Mouse (Mus musculus) neural tube, embryonic 14.5 days (tissue): ENCODE measurements around the gene Nusap1. TPM values are rescaled to one million over a fixed set of nuclear protein-coding genes. Genes with fewer than 3 reads are reported as not detected.
A peak's percentile ranks its signal among the peaks of the same experiment; 100 is the strongest.
"Not testable (repeated sequence)": the region's sequence is repeated elsewhere in the genome, so short reads cannot be mapped to it uniquely, and the experiment has no call there.

ENCODE experiments used
- ATAC-seq: fragments of 200-750 bp; cut with Nextera tagmentation; 2 replicates; pipeline ENCODE4 v1.8.0; 2017; ENCODE audit warnings: low read depth, mild to moderate bottlenecking, moderate TSS enrichment, moderate library complexity
- H3K27ac ChIP-seq: fragments of 300-500 bp; sonication (generic); 2 replicates; pipeline ENCODE4 v1.5.1; 2014; ENCODE audit warnings: low read depth, mild to moderate bottlenecking, control low read depth, low read length, moderate library complexity, mixed read lengths
- H3K27me3 ChIP-seq: fragments of 300-500 bp; sonication (generic); 2 replicates; pipeline ENCODE4 v1.6.1; 2014; ENCODE audit warnings: low read length; ENCODE audit not compliant: control insufficient read depth, insufficient read depth
- H3K36me3 ChIP-seq: fragments of 300-500 bp; sonication (generic); 2 replicates; pipeline ENCODE4 v1.6.1; 2014; ENCODE audit warnings: low read length, mixed read lengths; ENCODE audit not compliant: control insufficient read depth, insufficient read depth
- H3K4me1 ChIP-seq: fragments of 300-500 bp; sonication (generic); 2 replicates; pipeline ENCODE4 v1.6.1; 2014; ENCODE audit warnings: low read length; ENCODE audit not compliant: control insufficient read depth, insufficient read depth
- H3K4me2 ChIP-seq: fragments of 300-500 bp; sonication (generic); 2 replicates; pipeline ENCODE4 v1.6.1; 2014; ENCODE audit warnings: mild to moderate bottlenecking, low read depth, low read length, control low read depth
- H3K4me3 ChIP-seq: fragments of 300-500 bp; sonication (generic); 2 replicates; pipeline ENCODE4 v1.5.1; 2014; ENCODE audit warnings: low read depth, low read length, control low read depth, mixed read lengths
- H3K9ac ChIP-seq: fragments of 300-500 bp; sonication (generic); replicated peaks from 2 replicates; pipeline ENCODE4 v1.6.1; 2014; ENCODE audit warnings: low read depth, mild to moderate bottlenecking, control low read depth, low read length, mixed read lengths
- H3K9me3 ChIP-seq: fragments of 300-500 bp; sonication (generic); 2 replicates; pipeline ENCODE4 v1.6.1; 2016; ENCODE audit warnings: low read length; ENCODE audit not compliant: control insufficient read depth
- WGBS: fragments of 180-500 bp; shearing (Covaris S2); extraction: QIAGEN DNeasy Blood & Tissue Kit; methylation state at CpG from one replicate; pipeline ENCODE4 v1.1.7; 2014; 5-methylcytosine and 5-hydroxymethylcytosine counted together
- polyA plus RNA-seq: library from polyadenylated mRNA; unstranded; fragments of >200 nt; fragmentation: Nextera tagmentation; extraction: Ambion mirVana; gene quantifications from 2 replicates; pipeline ENCODE4 v1.2.1, GENCODE M21; 2014

Gene Nusap1
- polyA plus RNA-seq, 1 experiment from 2014 or later: 5.6 TPM

DNA sequence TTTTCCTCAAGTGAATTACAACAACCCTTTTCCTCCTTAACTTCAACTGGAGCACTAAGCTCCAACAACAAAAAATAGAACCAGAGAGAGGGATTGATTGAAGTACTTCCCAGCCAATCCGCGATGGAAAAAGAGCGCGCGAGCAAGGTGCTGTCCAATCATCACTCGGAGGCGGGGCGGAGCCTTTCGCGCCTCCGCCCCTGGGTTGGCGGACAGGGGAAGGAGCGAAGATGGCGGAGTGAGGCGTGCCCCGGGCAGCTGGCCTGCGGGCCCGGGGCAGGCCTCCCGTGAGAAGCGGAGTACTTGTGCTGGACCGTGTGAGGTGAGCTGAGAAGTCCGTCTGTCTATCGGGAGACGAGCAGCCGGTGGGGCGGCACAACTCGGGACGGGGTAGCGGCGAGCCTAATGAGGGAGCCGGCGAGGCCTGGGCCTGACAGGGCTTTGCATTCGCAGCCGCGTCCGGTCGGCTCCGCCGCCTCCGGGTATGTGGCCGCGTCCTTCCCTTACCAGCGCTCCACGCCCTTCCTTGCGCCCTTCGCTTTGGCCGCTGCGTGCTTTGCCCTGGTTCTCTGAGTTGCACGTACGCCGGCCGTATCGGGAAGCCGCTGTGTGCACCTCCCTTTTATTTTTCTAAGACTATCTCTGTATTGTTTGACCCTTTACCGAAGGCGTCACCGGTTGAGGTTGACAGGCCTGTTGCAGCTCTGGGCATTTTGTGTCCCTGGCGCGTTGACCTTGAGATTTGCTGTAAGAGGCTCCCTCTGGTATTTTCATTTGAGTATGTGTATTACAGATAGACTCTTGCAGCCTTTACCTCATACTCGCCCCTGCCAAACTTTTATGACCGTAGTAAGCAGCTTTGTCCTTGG is 23.8 kb upstream of the Nusap1 start:
- Histone ChIP-seq H3K4me3 (peak overlapping the region; percentile 94), H3K4me1 (peaks cover 11% of the 10 kb centered on the region), H3K9ac (peak overlapping the region; percentile 86), H3K4me2 (peak overlapping the region; percentile 74), H3K36me3 (peaks cover 16% of the 10 kb centered on the region; the same call in 1 of the 2 replicates), H3K27ac (peak overlapping the region; percentile 80), H3K9me3 (no peaks in the 10 kb centered on the region), H3K27me3 (peaks cover 2% of the 10 kb centered on the region; the same call in 1 of the 2 replicates)
- peak; percentile 99 for ATAC-seq
- under 1% methylated on average over 61 of the region's 61 CpGs for WGBS

DNA sequence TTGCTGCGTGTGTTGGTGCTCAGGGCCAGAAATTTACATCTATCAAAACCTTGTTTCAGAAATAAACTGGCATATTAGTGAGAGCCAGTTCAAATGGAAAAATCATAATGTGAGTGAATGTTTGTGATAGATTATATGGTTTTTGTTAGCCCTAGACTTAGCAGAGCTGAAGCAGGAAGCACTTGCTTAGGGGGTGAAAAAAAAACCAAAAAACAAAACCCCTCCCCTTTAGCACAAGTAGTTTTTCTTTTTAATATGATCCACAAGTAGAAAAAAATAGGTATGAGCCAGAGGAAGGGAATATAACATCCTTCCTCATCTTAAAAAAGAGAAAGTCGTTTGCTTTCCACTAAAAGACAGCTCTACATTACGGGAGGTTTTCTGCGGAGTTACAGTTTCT is 22.8 kb upstream of the Nusap1 start:
- Histone ChIP-seq H3K9me3 (no peaks in the 10 kb centered on the region), H3K4me2 (peak overlapping the region; percentile 74), H3K4me3 (peak overlapping the region; percentile 94), H3K36me3 (peaks cover 20% of the 10 kb centered on the region; the same call in 1 of the 2 replicates), H3K27ac (no peak overlapping the region), H3K9ac (peak overlapping the region; percentile 86), H3K4me1 (peaks cover 11% of the 10 kb centered on the region), H3K27me3 (peaks cover 2% of the 10 kb centered on the region; the same call in 1 of the 2 replicates)
- ATAC-seq: no peak
- WGBS: 60% methylated on average over 4 of the region's 4 CpGs

DNA sequence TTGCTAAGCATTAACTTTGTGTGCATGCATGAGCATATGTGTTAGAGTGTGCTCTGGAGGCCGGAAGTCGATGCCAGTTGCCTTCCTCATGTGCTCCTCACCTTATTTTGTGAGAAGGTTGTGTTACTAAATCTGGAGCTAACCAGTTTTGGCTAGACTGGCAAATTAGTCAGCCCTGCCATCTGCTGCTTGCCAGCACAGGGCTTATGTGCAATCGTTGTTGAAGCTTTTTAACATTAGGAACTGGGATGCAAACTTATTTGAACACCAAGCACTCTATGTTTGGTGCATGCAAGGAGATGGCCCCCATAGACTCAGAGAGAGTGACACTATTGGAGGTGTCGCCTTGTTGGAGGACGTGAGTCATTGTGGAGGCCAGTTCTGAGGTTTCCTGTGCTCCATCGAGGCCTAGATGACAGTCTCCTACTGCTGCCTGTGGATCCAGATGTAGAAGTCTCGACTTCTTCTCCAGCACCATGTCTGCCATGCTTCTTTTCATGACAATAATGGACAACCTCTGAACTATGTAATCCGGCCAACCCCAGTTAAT is 21.2 kb upstream of the Nusap1 start:
- Histone ChIP-seq H3K27ac (no peak overlapping the region), H3K9ac (no peak overlapping the region), H3K4me1 (peaks cover 11% of the 10 kb centered on the region), H3K4me2 (no peak overlapping the region), H3K27me3 (peaks cover 2% of the 10 kb centered on the region; the same call in 1 of the 2 replicates), H3K4me3 (no peak overlapping the region), H3K9me3 (no peaks in the 10 kb centered on the region), H3K36me3 (peaks cover 20% of the 10 kb centered on the region; the same call in 1 of the 2 replicates)
- WGBS: 98% methylated on average over 8 of the region's 8 CpGs
- ATAC-seq: no peak

DNA sequence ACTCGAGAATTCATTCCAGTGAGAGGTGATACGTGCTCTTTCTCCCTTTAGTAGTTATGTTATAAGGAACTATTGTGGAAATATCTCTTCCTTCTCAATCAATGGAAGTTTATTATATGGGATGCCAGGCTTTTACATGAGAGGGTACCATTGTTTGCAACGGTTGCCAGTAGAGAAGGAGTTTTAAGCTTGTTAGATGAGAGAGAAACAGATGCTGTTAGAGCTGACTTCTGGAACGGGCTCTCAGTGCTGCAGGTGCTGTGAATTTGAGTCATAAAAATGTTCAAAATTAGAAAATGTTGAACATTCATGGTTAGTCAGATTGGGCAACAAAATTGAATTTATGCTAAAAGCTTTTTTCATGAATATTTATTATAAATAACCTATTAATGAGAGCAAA is 17.1 kb upstream of the Nusap1 start:
- 85% methylated on average over 4 of the region's 4 CpGs for WGBS
- Histone ChIP-seq H3K36me3 (peaks cover 29% of the 10 kb centered on the region; the same call in 1 of the 2 replicates), H3K27ac (no peak overlapping the region), H3K9ac (no peak overlapping the region), H3K9me3 (no peaks in the 10 kb centered on the region), H3K4me1 (peaks cover 2% of the 10 kb centered on the region; the same call in 1 of the 2 replicates), H3K4me3 (no peak overlapping the region), H3K4me2 (no peak overlapping the region), H3K27me3 (no peaks in the 10 kb centered on the region)
- ATAC-seq: no peak

DNA sequence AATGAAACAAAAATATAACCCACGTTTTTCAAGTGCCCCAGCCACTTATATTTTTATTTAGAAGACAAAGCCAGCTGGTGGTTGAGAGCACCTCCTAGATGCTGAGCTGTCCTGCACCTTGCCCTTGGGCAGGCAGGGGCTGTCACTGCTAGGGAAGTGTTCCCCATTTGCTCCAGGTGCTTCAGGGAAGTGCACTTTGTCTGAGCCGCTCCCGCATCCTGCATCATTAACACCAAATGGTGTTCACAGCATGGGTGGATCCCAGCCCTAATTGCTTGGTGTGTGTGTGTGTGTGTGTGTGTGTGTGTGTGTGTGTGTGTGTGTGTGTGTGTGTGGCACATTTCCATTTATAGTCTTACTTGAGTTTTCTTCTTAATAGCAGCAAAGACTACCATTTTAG is 16.5 kb upstream of the Nusap1 start:
- H3K4me3 ChIP-seq, ATAC-seq, H3K27ac ChIP-seq, H3K4me2 ChIP-seq, H3K4me1 ChIP-seq, H3K9me3 ChIP-seq, H3K27me3 ChIP-seq, H3K9ac ChIP-seq: not testable (repeated sequence)
- WGBS: 55% methylated on average over 3 of the region's 3 CpGs
- peaks cover 24% of the 10 kb centered on the region; the same call in 1 of the 2 replicates for H3K36me3 ChIP-seq

DNA sequence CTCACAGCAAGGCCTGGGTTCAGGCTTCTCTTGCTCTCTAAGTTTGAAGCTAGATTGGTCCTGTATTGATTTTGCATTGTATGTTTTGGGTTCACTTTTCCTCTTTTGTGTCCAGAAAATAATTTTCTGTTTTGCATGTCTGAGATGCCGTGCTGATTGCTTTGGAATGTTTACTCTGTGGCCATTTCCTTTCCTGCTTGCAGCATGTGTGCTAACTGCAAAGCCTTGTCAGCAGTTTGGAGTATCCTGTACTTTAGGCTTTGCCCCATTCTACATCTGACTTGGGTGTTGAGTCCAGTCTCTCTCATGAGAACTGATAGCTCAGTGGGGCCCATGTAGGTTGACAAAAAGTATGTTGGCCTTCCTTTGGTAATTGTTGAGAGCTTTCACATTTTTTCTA is 15.6 kb upstream of the Nusap1 start:
- H3K36me3 ChIP-seq: peaks cover 22% of the 10 kb centered on the region; the same call in 1 of the 2 replicates
- ATAC-seq: no peak
- H3K9ac ChIP-seq: no peak overlapping the region
- no peaks in the 10 kb centered on the region for H3K27me3 ChIP-seq
- no peaks in the 10 kb centered on the region for H3K9me3 ChIP-seq
- H3K4me3 ChIP-seq: no peak overlapping the region
- H3K4me1 ChIP-seq: 0 out of 2 replicates have a peak, but pooled peaks cover 2% of the 10 kb centered on the region
- no peak overlapping the region for H3K27ac ChIP-seq
- no peak overlapping the region for H3K4me2 ChIP-seq
- 73% methylated on average over 1 of the region's 1 CpGs for WGBS

DNA sequence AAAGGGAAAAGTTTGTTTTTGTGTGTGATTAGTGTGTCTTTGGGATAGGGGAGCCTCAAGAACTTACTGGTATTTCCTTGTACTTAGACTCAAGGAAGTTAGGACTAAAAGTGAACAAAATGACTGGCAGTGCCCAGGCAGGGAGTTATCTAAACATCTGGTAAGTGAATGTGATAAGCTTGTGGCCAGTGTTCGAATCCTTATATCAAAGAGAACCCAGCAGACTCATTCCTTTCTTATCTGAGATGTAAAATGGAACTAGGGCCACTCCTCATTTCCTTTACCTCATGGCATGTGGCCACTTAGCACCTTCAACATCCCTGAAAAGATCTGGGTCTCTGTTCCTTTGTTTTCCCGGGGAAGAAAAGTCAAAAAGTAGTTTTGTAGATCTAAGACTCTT is 14.2 kb upstream of the Nusap1 start:
- H3K4me3 ChIP-seq: no peak overlapping the region
- H3K27me3 ChIP-seq: no peaks in the 10 kb centered on the region
- no peak overlapping the region for H3K27ac ChIP-seq
- no peaks in the 10 kb centered on the region for H3K9me3 ChIP-seq
- H3K4me2 ChIP-seq: no peak overlapping the region
- H3K36me3 ChIP-seq: peaks cover 19% of the 10 kb centered on the region; the same call in 1 of the 2 replicates
- H3K4me1 ChIP-seq: 0 out of 2 replicates have a peak, but pooled peaks cover 2% of the 10 kb centered on the region
- 82% methylated on average over 2 of the region's 2 CpGs for WGBS
- no peak overlapping the region for H3K9ac ChIP-seq
- ATAC-seq: no peak

DNA sequence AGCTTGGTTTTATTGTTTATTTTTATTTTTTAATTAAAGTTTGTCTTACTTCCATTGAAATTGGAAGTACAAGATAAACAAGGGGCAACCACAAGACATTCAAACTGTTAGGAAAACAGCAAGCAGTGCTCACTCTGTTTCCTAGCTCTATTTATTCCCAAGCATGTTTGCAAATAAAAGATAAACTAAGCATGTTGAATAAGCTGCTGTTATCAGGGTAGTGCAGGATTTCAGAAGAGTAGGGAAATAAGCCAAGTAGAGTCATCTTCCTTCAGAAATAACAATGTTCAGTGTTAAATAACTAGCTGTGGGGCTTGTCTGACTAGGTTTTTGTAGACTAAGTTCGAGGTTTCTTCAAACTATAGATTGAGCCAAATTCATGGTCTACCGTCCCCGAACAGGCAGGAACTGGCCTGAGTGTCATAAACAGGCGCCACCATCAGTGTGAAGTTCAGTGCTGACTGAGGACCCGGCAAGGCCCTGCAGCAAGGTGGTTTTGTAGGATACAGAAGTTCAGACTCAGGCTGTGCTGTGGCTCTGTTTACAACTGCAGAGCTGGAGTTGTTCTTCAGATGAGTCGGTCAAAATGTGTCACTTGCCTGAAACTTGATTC is 12.6 kb upstream of the Nusap1 start:
- Histone ChIP-seq H3K9ac (no peak overlapping the region), H3K4me3 (no peak overlapping the region), H3K27ac (no peak overlapping the region), H3K4me1 (0 out of 2 replicates have a peak, but pooled peaks cover 2% of the 10 kb centered on the region), H3K36me3 (peaks cover 12% of the 10 kb centered on the region; the same call in 1 of the 2 replicates), H3K4me2 (no peak overlapping the region), H3K9me3 (no peaks in the 10 kb centered on the region), H3K27me3 (no peaks in the 10 kb centered on the region)
- 95% methylated on average over 6 of the region's 6 CpGs for WGBS
- ATAC-seq: no peak
